Mouse (Mus musculus): ENCODE results near the gene Pramel4. TPM values are rescaled to one million over a fixed set of nuclear protein-coding genes. Genes with fewer than 3 reads are reported as not detected.

Pramel4 gene
- polyA plus RNA-seq (2015; fragmentation: Nextera tagmentation; extraction: Ambion mirVana): not detected in 2 replicates

DNA sequence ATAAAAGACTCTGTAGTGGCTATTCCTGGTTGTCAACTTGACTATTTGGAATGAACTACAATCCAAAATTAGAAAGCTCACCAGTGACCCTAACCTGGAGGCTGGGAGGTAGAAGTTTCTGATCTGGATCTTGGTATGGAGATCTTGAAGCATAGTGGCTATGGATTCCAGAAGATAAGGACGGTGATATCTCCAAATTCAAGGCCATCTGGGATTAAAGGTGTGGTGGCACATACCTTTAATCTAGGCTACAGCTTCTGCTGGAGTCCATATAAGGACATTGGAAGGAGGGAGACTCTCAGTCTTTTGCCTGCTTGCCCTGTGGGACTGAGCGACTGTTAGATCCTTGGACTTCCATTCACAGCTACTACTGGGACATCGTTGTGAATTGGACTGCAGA is at the start of gene Pramel4:
Gene Pramel4 (plus strand): TSS at position 301 of the 400 bp plus-strand sequence.

DNA sequence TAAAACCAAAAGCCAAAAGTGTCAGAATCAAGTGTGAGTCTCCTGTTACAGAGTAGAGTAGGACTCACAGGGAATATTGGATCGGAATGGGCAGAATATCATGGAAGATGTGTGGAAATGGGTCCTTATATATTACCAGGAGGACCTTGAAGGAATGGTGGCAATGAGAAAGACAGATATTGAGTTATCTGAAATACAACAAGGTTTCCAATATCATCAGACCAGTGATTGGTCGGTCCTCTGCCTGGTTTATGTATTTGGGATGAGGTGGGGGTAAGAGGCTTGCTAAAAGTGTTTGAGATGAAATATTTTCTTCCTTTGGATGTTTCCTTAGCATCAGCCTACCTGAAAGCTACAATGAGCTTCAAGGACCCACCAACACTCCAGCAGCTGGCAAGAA is 47.2 kb downstream of the Pramel4 start, which contains the start of gene Gm13102:
Gene Gm13102 (plus strand): TSS at position 301 of the 400 bp plus-strand sequence.

Other genes starting within 250 kb of the Pramel4 start
- gene Gm13084, start 243.0 kb upstream of the Pramel4 start, polyA plus RNA-seq (2015; fragmentation: Nextera tagmentation; extraction: Ambion mirVana): not detected in 2 replicates
- gene Gm13103, start 212.6 kb upstream of the Pramel4 start, polyA plus RNA-seq (2015; fragmentation: Nextera tagmentation; extraction: Ambion mirVana): not detected in 2 replicates
- gene Pramef6, start 158.7 kb upstream of the Pramel4 start, polyA plus RNA-seq (2015; fragmentation: Nextera tagmentation; extraction: Ambion mirVana): not detected in 2 replicates
- not detected in 2 replicates for gene Pramef25, start 108.1 kb upstream of the Pramel4 start, polyA plus RNA-seq (2015; fragmentation: Nextera tagmentation; extraction: Ambion mirVana)
- gene Gm13101, start 92.2 kb upstream of the Pramel4 start, polyA plus RNA-seq (2015; fragmentation: Nextera tagmentation; extraction: Ambion mirVana): not detected in 2 replicates
- not detected in 2 replicates for gene Pramef17, start 64.8 kb upstream of the Pramel4 start, polyA plus RNA-seq (2015; fragmentation: Nextera tagmentation; extraction: Ambion mirVana)
- not detected in 2 replicates for gene Gm13102, start 47.3 kb downstream of the Pramel4 start, polyA plus RNA-seq (2015; fragmentation: Nextera tagmentation; extraction: Ambion mirVana)
- gene Oog3, start 103.5 kb downstream of the Pramel4 start, polyA plus RNA-seq (2015; fragmentation: Nextera tagmentation; extraction: Ambion mirVana): not detected in 2 replicates
- not detected in 2 replicates for gene Oog2, start 131.6 kb downstream of the Pramel4 start, polyA plus RNA-seq (2015; fragmentation: Nextera tagmentation; extraction: Ambion mirVana)
- not detected in 2 replicates for gene C87977, start 154.2 kb downstream of the Pramel4 start, polyA plus RNA-seq (2015; fragmentation: Nextera tagmentation; extraction: Ambion mirVana)
- gene Pramel5, start 221.4 kb downstream of the Pramel4 start, polyA plus RNA-seq (2015; fragmentation: Nextera tagmentation; extraction: Ambion mirVana): not detected in 2 replicates